Mouse (Mus musculus) ES-Bruce4 (cell line): Measurements from ENCODE around the gene Ints11. TPM values are rescaled to one million over a fixed set of nuclear protein-coding genes. Genes with fewer than 3 reads are reported as not detected.

Experiments
- H3K27ac ChIP-seq: 2 replicates; pipeline ENCODE4 v1.5.1; 2012; ENCODE audit warnings: low read length, inconsistent platforms; ENCODE audit not compliant: insufficient read depth
- H3K27me3 ChIP-seq: 2 replicates; pipeline ENCODE4 v1.6.1; 2012; ENCODE audit warnings: mild to moderate bottlenecking, low read length, inconsistent platforms; ENCODE audit not compliant: control insufficient read depth, poor library complexity, insufficient read depth, severe bottlenecking
- H3K36me3 ChIP-seq: 2 replicates; pipeline ENCODE4 v1.6.1; 2012; ENCODE audit warnings: inconsistent platforms, mild to moderate bottlenecking, low read length, moderate library complexity; ENCODE audit not compliant: control insufficient read depth, poor library complexity, insufficient read depth, severe bottlenecking
- H3K4me1 ChIP-seq: one replicate; pipeline ENCODE4 v1.8.1; 2011; ENCODE audit warnings: low read length; ENCODE audit not compliant: control insufficient read depth, insufficient read depth
- H3K4me3 ChIP-seq: 2 replicates; pipeline ENCODE4 v1.5.1; 2011; ENCODE audit warnings: low read depth, mild to moderate bottlenecking, low read length
- H3K9ac ChIP-seq: 2 replicates; pipeline ENCODE4 v1.6.1; 2012; ENCODE audit warnings: low read depth, mild to moderate bottlenecking, inconsistent platforms; ENCODE audit not compliant: poor library complexity, severe bottlenecking
- H3K9me3 ChIP-seq: replicated peaks from 2 replicates; pipeline ENCODE4 v1.6.1; 2012; ENCODE audit warnings: mild to moderate bottlenecking, low read length, inconsistent platforms; ENCODE audit not compliant: control insufficient read depth, poor library complexity, insufficient read depth, severe bottlenecking
- CTCF ChIP-seq: IDR thresholded peaks from one replicate; pipeline ENCODE4 v1.8.1; 2011; ENCODE audit warnings: low read depth, low read length
- EP300 ChIP-seq: IDR thresholded peaks from 2 replicates; pipeline ENCODE4 v1.6.1; 2011; ENCODE audit warnings: low read depth, low read length; ENCODE audit not compliant: insufficient read depth
- POLR2A ChIP-seq: IDR thresholded peaks from one replicate; pipeline ENCODE4 v1.8.1; 2011; ENCODE audit warnings: low read length; ENCODE audit not compliant: insufficient read depth
- polyA plus RNA-seq: library from polyadenylated mRNA; stranded (reverse); fragments of >200 nt; gene quantifications from 2 replicates; pipeline ENCODE4 v1.2.4, GENCODE M21; 2011; ENCODE audit warnings: low read depth; ENCODE audit not compliant: missing spikeins, insufficient read depth, insufficient read length

Ints11 gene
- polyA plus RNA-seq, 1 experiment: 43.3 TPM

GRCm38 (mm10) chr4:155831831-155832230, 37.5 kb upstream of the Ints11 start:
- no peaks in the 10 kb centered on the region for H3K27me3 ChIP-seq
- no peaks in the 10 kb centered on the region for H3K9me3 ChIP-seq
- 0 out of 2 replicates have a peak overlapping the region, but pooled peaks have one; percentile 20 for H3K27ac ChIP-seq
- peak overlapping the region; percentile 74 for H3K9ac ChIP-seq
- 0 out of 2 replicates have a peak, but pooled peaks cover 2% of the 10 kb centered on the region for H3K36me3 ChIP-seq
- peak overlapping the region; percentile 88 for H3K4me3 ChIP-seq
- no peak for TF ChIP-seq EP300
- no peak for TF ChIP-seq CTCF
- TF ChIP-seq POLR2A: no peak
- peaks cover 2% of the 10 kb centered on the region for H3K4me1 ChIP-seq

- Histone ChIP-seq H3K9me3 (no peaks in the 10 kb centered on the region), H3K4me1 (peaks cover 2% of the 10 kb centered on the region), H3K9ac (peak overlapping the region; percentile 74), H3K27me3 (no peaks in the 10 kb centered on the region), H3K36me3 (0 out of 2 replicates have a peak, but pooled peaks cover 2% of the 10 kb centered on the region), H3K27ac (no peak overlapping the region), H3K4me3 (peak overlapping the region; percentile 88)
- TF ChIP-seq EP300: no peak
- TF ChIP-seq CTCF: no peak
- TF ChIP-seq POLR2A: no peak
Observed at GRCm38 (mm10) chr4:155832321-155832720, 37.0 kb upstream of the Ints11 start.

GRCm38 (mm10) chr4:155833234-155833633, 36.1 kb upstream of the Ints11 start:
- H3K4me3 ChIP-seq: no peak overlapping the region
- H3K36me3 ChIP-seq: 0 out of 2 replicates have a peak, but pooled peaks cover 2% of the 10 kb centered on the region
- TF ChIP-seq EP300 (no peak), POLR2A (no peak), CTCF (no peak)

GRCm38 (mm10) chr4:155833836-155834235, 35.5 kb upstream of the Ints11 start:
- Histone ChIP-seq H3K9ac (no peak overlapping the region), H3K9me3 (no peaks in the 10 kb centered on the region), H3K4me3 (no peak overlapping the region), H3K4me1 (peaks cover 2% of the 10 kb centered on the region), H3K36me3 (0 out of 2 replicates have a peak, but pooled peaks cover 2% of the 10 kb centered on the region), H3K27ac (no peak overlapping the region), H3K27me3 (no peaks in the 10 kb centered on the region)
- TF ChIP-seq POLR2A (no peak), CTCF (peak; percentile 67)

More at GRCm38 (mm10) chr4:155833234-155833633, 36.1 kb upstream of the Ints11 start:
- H3K4me1 ChIP-seq: peaks cover 2% of the 10 kb centered on the region
- H3K27ac ChIP-seq: no peak overlapping the region
- no peaks in the 10 kb centered on the region for H3K9me3 ChIP-seq
- H3K27me3 ChIP-seq: no peaks in the 10 kb centered on the region
- H3K9ac ChIP-seq: no peak overlapping the region

- Histone ChIP-seq H3K9me3 (no peaks in the 10 kb centered on the region), H3K27ac (no peak overlapping the region), H3K4me3 (no peak overlapping the region), H3K27me3 (no peaks in the 10 kb centered on the region), H3K36me3 (0 out of 2 replicates have a peak, but pooled peaks cover 2% of the 10 kb centered on the region), H3K9ac (no peak overlapping the region), H3K4me1 (peaks cover 7% of the 10 kb centered on the region)
- TF ChIP-seq CTCF: no peak
Observed at GRCm38 (mm10) chr4:155837404-155838010, 31.8 kb upstream of the Ints11 start.
